Mouse (Mus musculus) lung, adult 2 months (tissue): ENCODE measurements around the gene Kctd6.

ENCODE experiments used
- CTCF ChIP-seq: fragments of 200-500 bp; IDR thresholded peaks from 2 replicates; pipeline ENCODE4 v1.5.1; 2011; ENCODE audit warnings: mild to moderate bottlenecking, low read length, control low read depth; ENCODE audit not compliant: insufficient read depth
- POLR2A ChIP-seq: fragments of 200-500 bp; IDR thresholded peaks from 2 replicates; pipeline ENCODE4 v1.6.1; 2011; ENCODE audit warnings: low read depth, mild to moderate bottlenecking, control low read depth, low read length, borderline replicate concordance; ENCODE audit errors: extremely low read depth

DNA sequence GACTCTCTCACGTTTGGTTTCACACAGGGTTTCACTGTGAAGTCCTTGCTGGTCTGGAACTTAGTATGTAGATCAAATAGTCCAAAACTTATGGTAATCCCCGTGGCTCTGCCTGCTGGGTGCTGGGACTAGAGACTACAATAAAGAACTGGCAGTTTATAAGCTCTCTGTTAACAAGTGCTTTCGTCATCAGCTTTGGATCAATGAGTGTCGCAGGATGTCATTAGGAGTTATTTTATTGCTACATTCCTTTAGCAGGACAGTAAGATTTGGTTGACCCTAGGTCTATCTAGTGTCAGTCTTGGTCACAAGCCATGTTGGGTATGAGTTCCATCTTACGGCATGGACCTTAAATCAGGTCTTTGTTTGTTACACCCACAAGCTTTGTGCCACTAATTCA, 46.3 kb downstream of the Kctd6 start:
- TF ChIP-seq POLR2A (no peak), CTCF (no peak)
